Mouse (Mus musculus): ENCODE results near the gene Stx2.

Gene Stx2

GRCm38 (mm10) chr5:129008412-129008826, at the start of gene Stx2:
Gene Stx2, minus strand, starts transcription at chr5:129008574.
- DNase-seq (ENCODE audit: low read depth in 1 of 2, low spot score in 2 of 2) = peak; percentile 62 to 77

GRCm38 (mm10) chr5:129054675-129055284, 46.4 kb upstream of the Stx2 start:
- DNase-seq (ENCODE audit: low read depth in 1 of 2, low spot score in 2 of 2) = no peak

GRCm38 (mm10) chr5:129052636-129053355, 44.4 kb upstream of the Stx2 start:
- no peak for DNase-seq (ENCODE audit: low read depth in 1 of 2, low spot score in 2 of 2)

GRCm38 (mm10) chr5:129051910-129052309, 43.5 kb upstream of the Stx2 start:
- DNase-seq (ENCODE audit: low read depth in 1 of 2, low spot score in 2 of 2) = no peak

- no peak for DNase-seq (ENCODE audit: low read depth in 1 of 2, low spot score in 2 of 2)
These were observed 41.0 kb upstream of the Stx2 start for GRCm38 (mm10) chr5:129049372-129049771.

GRCm38 (mm10) chr5:129045641-129046580, 37.5 kb upstream of the Stx2 start:
- no peak for DNase-seq (ENCODE audit: low read depth in 1 of 2, low spot score in 2 of 2)

GRCm38 (mm10) chr5:129037739-129038138, 29.4 kb upstream of the Stx2 start:
- DNase-seq (ENCODE audit: low read depth in 1 of 2, low spot score in 2 of 2) = no peak

GRCm38 (mm10) chr5:129036678-129037077, 28.3 kb upstream of the Stx2 start:
- no peak for DNase-seq (ENCODE audit: low read depth in 1 of 2, low spot score in 2 of 2)

GRCm38 (mm10) chr5:129029131-129029723, 20.9 kb upstream of the Stx2 start:
- no peak for DNase-seq (ENCODE audit: low read depth in 1 of 2, low spot score in 2 of 2)

GRCm38 (mm10) chr5:129026637-129027036, 18.3 kb upstream of the Stx2 start:
- no peak for DNase-seq (ENCODE audit: low read depth in 1 of 2, low spot score in 2 of 2)

GRCm38 (mm10) chr5:129026171-129026570, 17.8 kb upstream of the Stx2 start:
- DNase-seq (ENCODE audit: low read depth in 1 of 2, low spot score in 2 of 2) = no peak

- DNase-seq (ENCODE audit: low read depth in 1 of 2, low spot score in 2 of 2) = no peak
These were observed 17.4 kb upstream of the Stx2 start for GRCm38 (mm10) chr5:129025725-129026124.

- DNase-seq (ENCODE audit: low read depth in 1 of 2, low spot score in 2 of 2) = no peak
These were observed 16.7 kb upstream of the Stx2 start for GRCm38 (mm10) chr5:129025048-129025447.

GRCm38 (mm10) chr5:129020731-129021130, 12.4 kb upstream of the Stx2 start:
- DNase-seq (ENCODE audit: low read depth in 1 of 2, low spot score in 2 of 2) = peak in 1 of 2 experiments; percentile 6

GRCm38 (mm10) chr5:129020300-129020668, 11.9 kb upstream of the Stx2 start:
- DNase-seq (ENCODE audit: low read depth in 1 of 2, low spot score in 2 of 2) = no peak

- peak; percentile 79 to 91 for DNase-seq (ENCODE audit: low read depth in 1 of 2, low spot score in 2 of 2)
These were observed 11.3 kb upstream of the Stx2 start, which contains the start of gene Ran for GRCm38 (mm10) chr5:129019497-129020299. Gene Ran, plus strand, starts transcription at chr5:129020069.

- DNase-seq (ENCODE audit: low read depth in 1 of 2, low spot score in 2 of 2) = no peak
These were observed 10.6 kb upstream of the Stx2 start for GRCm38 (mm10) chr5:129018782-129019489.

- no peak for DNase-seq (ENCODE audit: low read depth in 1 of 2, low spot score in 2 of 2)
These were observed 8.0 kb upstream of the Stx2 start for GRCm38 (mm10) chr5:129016370-129016769.

- no peak for DNase-seq (ENCODE audit: low read depth in 1 of 2, low spot score in 2 of 2)
These were observed 7.2 kb upstream of the Stx2 start for GRCm38 (mm10) chr5:129015540-129015939.

GRCm38 (mm10) chr5:129015020-129015419, 6.6 kb upstream of the Stx2 start:
- no peak for DNase-seq (ENCODE audit: low read depth in 1 of 2, low spot score in 2 of 2)
